Mouse (Mus musculus): ENCODE results near the gene Chil6.

The Chil6 gene

DNA sequence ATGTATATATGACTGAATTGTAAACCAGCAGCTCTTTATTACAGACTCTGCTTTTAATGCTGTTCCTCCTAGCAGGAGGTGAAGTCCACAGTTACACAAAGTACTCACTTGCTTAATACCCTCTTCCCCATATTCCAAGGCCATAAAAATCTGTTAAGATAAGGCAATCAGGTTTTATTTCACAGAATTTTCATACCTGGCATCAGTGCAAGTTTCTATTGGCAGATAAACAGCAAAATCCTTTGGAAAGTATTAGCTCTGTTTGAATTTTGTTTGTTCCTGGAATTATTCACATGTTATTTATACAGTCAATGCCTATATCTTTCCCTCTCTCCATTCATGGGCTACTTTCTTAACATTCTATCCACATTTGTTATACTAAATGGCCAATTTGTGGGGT, at the start of gene Chil6:
TSS of gene Chil6 (minus strand) at position 101 of the 400 bp plus-strand sequence.
- DNase-seq = no peak

DNA sequence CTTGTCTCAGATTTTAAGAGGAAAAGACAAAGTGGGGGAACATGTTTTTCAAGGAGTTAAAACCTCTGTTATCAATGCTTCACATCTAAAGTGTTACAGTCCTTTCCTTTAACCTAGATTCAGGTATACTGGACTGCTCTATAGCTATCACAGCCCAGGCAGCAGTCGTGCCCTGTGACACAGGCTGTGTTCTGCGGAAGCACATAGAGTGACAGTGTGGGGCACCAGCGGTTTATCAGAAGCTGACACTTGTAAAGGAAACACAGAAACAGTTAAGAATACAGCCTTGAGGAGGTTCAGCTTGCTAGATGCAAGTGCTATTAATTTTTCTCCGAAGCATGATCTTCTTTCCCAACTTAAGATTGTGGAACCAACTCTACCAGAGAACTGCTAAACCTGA, 46.6 kb upstream of the Chil6 start:
- DNase-seq = no peak

DNA sequence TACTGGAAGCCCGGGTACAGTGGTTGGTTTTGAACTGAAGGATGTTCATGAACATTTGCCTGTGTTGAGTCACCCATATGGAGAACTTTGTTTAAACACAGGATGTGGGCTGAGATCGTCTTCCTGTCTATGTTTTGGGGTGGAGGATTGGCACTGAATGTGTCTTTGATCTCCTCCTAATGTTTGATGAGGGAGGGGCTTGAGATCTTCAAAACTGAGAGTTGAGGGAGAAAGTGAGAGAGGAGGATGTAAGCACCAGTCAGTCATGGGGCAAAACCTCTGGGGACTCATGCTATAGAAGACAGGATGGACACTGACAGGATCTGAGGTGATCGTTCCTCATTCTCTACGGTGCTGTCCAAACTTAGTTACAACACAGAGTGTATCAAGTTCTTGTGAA, 43.6 kb upstream of the Chil6 start:
- DNase-seq = no peak

DNA sequence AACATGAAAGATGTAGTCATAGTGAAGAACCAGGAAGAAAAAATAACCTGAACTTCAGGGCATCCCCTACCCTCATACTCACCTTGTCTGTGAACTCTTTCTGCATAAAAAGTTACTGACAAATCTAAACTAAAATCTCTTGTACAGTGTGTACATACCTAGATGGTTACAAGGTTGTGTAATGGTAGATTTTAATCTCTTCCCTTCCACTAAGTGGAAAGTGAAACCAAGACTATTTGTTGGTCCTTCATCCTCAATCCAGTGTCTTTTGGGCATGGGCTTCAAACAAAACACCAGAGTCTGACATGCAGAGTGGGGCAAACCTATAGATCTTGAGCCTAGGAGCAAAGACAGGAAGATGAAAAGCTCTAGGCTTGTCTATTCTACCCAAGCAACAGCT, 43.0 kb upstream of the Chil6 start:
- DNase-seq = no peak

DNA sequence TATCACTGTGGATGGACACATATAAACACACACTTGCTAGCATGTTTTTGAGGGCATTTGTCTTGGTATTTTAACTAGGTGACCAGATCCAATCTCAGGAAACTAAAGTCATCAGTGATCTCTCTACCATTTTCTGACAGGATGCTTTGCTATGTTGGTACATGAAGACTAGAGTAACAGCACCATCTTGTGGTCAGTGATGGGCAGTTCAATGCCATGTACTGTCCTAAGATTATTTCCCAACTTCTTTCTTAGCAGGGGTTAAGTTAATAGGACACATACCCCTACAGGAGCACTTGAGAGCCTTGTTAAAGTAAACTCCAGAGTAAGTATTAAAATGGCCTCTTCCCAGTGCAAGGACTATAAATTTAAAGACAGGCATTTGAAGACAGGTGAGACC, 42.6 kb upstream of the Chil6 start:
- peak; percentile 18 for DNase-seq

Measured in right cerebral cortex, adult 18-20 months (tissue).